Mouse (Mus musculus): Measurements from ENCODE around the gene Cmas. TPM values are rescaled to one million over a fixed set of nuclear protein-coding genes. Genes with fewer than 3 reads are reported as not detected.

Cmas gene
- polyA plus RNA-seq, 1 experiment from 2014 or later = 154 TPM

DNA sequence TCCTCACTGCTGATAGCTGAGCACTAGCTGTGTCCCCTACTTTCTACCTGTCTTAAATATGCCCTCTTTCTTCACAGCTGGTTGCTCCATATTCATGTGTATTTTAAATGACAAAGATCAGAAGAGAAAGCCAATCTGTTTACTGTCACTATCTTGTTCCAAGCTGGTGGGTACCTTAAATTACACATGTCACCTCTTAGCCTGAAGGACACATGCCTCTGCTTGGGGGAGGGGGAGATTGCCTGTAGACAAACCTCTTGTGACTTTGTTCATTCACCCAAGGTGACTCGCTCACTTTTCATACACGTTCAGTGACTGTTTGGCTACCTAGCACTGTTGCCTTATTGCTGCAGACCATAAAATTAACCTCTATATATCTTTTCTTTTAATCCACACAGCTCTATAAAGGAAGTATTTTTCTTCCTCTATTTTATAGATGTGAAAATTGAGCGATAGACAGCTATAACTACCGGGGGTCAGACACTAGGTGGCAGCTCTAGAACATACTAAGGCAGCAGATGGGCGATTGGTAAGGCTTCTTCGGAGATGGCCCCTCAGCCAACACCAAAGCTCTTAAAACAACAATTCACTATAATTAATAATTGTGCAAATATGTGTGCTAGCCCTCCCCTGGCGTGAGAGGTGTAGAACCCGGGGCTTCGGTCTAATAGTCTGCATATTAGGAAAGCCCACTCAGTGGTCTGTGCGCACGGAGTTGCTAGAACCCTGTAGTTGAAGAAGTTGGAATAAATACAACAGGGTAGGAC, 22.7 kb downstream of the Cmas start:
- no peak for ATAC-seq (ENCODE audit: low read depth)
- DNase-seq = no peak
- 42% methylated on average over 11 of the region's 11 CpGs for WGBS (ENCODE audit: insufficient replicate concordance)
- H3K4me3 ChIP-seq (replicated peaks) = no peak overlapping the region
- H3K36me3 ChIP-seq = peaks cover 32% of the 10 kb centered on the region
- no peaks in the 10 kb centered on the region for H3K9me3 ChIP-seq (replicated peaks)
- no peak overlapping the region for H3K4me2 ChIP-seq
- H3K27me3 ChIP-seq = no peaks in the 10 kb centered on the region
- no peak overlapping the region for H3K9ac ChIP-seq
- peaks cover 21% of the 10 kb centered on the region for H3K4me1 ChIP-seq (replicated peaks)
- H3K27ac ChIP-seq = no peak overlapping the region

DNA sequence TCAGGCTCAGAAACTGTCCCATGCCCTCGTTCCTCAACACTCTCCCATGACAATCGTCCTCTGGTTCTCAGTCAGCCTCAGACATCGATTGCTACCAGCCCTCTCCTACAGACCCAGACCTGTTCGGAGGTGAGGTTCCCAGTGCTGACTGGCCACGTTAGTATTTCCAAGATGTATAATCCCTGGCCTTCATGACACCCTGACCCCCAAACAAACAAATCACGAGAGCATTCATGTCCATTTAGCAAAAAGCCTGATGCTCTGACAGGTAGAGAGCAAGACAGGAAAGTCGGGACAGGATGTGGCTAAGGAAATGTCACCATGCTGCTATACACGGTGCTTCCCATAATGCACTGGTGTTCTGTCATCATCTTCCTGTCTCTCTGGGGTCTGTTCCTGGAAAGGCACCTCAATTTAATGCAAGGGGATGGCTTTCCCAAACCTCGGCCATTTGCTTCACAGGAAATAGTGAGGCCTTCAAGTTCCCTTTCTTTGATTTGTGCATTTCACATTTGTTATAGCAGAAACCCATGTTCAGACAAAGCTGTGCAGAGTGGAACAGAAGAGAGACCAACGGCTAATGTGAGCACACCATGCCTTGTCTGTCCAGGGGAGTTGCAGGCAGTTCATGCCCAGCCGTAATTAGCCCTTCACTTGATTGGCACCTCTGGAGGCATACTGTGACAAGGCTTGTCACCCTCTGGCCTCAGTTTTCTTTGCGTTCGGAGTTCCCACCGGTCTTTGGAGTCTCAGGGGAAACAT, 23.5 kb downstream of the Cmas start:
- H3K9ac ChIP-seq = no peak overlapping the region
- H3K4me3 ChIP-seq (replicated peaks) = no peak overlapping the region
- no peak for DNase-seq
- H3K9me3 ChIP-seq (replicated peaks) = no peaks in the 10 kb centered on the region
- H3K27ac ChIP-seq = no peak overlapping the region
- H3K27me3 ChIP-seq = no peaks in the 10 kb centered on the region
- H3K36me3 ChIP-seq = peaks cover 24% of the 10 kb centered on the region
- no peak overlapping the region for H3K4me2 ChIP-seq
- H3K4me1 ChIP-seq (replicated peaks) = peaks cover 21% of the 10 kb centered on the region
- ATAC-seq (ENCODE audit: low read depth) = no peak
- WGBS (ENCODE audit: insufficient replicate concordance) = 51% methylated on average over 14 of the region's 14 CpGs

DNA sequence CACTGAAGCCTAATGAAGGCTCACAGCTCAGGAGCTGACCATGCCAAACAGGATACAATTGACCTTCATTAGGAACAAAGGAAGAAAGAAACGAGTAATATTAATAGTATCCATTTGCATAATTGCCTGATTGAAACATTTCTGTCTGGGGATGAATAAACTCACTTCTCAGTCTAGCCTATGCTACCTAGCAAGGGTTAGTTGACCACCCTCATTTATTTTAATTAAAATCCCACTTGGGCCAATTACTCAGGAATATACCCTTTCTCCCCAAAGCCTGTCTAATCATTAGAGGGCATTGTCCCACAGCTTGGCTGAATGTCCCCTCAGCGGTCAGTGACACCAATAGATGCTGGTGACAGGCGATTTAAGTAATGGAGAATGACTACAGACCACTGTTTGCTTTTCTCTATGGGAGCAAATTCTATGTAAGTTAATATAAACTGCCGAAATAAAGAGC, 24.1 kb downstream of the Cmas start:
- 63% methylated on average over 4 of the region's 4 CpGs for whole genome bisulfite sequencing (ENCODE audit: insufficient replicate concordance)
- H3K9me3 ChIP-seq (replicated peaks) = no peaks in the 10 kb centered on the region
- H3K27me3 ChIP-seq = no peaks in the 10 kb centered on the region
- H3K9ac ChIP-seq = no peak overlapping the region
- DNase-seq = no peak
- H3K4me2 ChIP-seq = no peak overlapping the region
- peaks cover 18% of the 10 kb centered on the region for H3K36me3 ChIP-seq
- ATAC-seq (ENCODE audit: low read depth) = no peak
- H3K4me1 ChIP-seq (replicated peaks) = peaks cover 17% of the 10 kb centered on the region
- no peak overlapping the region for H3K27ac ChIP-seq
- no peak overlapping the region for H3K4me3 ChIP-seq (replicated peaks)

DNA sequence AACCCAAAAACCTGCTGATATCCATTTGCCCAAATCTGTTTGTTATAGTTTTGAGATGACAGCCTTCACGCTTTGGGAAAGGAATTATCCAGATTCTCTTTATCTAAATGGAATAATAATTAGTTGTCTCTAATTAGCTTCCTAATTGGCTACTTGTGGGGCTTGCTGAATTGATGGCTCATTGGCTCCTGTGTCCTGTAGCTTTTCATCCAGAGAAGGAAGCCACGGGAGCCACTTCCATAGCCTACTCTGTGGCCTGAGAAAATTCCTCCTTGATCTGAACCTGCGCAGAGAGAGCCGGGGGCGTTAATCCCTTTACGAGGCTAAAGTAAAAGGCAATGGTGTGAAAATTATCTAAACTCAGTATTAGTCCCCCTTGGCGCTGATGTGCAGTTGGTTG, 24.8 kb downstream of the Cmas start:
- Histone ChIP-seq H3K4me1 (replicated peaks) (peaks cover 11% of the 10 kb centered on the region), H3K9me3 (replicated peaks) (no peaks in the 10 kb centered on the region), H3K4me2 (no peak overlapping the region), H3K27ac (no peak overlapping the region), H3K36me3 (peaks cover 11% of the 10 kb centered on the region; the same call in 1 of the 2 replicates), H3K9ac (no peak overlapping the region), H3K4me3 (replicated peaks) (no peak overlapping the region), H3K27me3 (no peaks in the 10 kb centered on the region)
- DNase-seq (no peak), ATAC-seq (ENCODE audit: low read depth) (no peak)
- WGBS (ENCODE audit: insufficient replicate concordance) = 83% methylated on average over 7 of the region's 7 CpGs

DNA sequence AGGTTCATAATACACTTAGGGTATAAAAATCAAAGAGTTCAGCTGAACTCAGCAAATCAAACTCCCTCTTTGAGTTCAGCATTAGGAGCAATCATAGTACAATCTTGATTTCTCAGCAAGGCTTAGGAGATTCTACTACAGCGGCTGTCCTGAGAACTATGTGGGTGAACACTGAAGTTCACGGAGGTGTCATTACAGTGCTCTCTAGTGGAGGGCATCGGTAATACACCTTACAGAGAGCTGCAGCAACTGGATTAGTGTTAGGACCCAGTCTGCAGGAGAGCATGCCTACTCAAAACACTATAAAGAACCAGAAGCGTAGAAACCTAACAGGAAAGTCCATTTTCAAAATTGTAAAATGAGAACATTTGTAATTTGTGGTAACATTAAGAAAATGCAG, 28.9 kb downstream of the Cmas start:
- Histone ChIP-seq H3K27me3 (no peaks in the 10 kb centered on the region), H3K36me3 (no peaks in the 10 kb centered on the region), H3K9ac (no peak overlapping the region), H3K4me1 (replicated peaks) (no peaks in the 10 kb centered on the region), H3K4me2 (no peak overlapping the region), H3K27ac (no peak overlapping the region), H3K4me3 (replicated peaks) (no peak overlapping the region), H3K9me3 (replicated peaks) (no peaks in the 10 kb centered on the region)
- ATAC-seq (ENCODE audit: low read depth) (no peak), DNase-seq (peak; percentile 24)
- 17% methylated on average over 4 of the region's 4 CpGs for WGBS (ENCODE audit: insufficient replicate concordance)

DNA sequence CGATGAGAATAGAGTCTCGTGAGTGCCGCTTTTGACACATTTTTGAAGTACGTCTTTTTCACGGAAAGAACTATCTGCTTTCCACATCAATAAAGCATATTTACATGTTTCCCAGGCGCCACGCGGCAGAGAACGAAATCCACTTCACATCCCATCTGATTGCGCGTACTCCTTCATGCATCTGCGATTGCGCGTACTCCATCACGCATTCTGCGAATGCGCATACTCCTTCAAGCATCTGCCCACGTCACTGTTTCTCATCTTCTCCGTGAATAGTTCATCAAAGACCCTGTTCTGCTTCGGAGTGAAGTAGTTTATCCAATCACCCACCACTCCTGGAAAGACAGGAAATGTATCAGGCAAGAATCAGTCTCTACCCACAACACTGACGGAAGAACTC, 29.6 kb downstream of the Cmas start:
- no peak for DNase-seq
- Histone ChIP-seq H3K9me3 (replicated peaks) (no peaks in the 10 kb centered on the region), H3K27ac (no peak overlapping the region), H3K9ac (no peak overlapping the region), H3K4me1 (replicated peaks) (no peaks in the 10 kb centered on the region), H3K4me3 (replicated peaks) (no peak overlapping the region), H3K27me3 (no peaks in the 10 kb centered on the region), H3K36me3 (no peaks in the 10 kb centered on the region), H3K4me2 (no peak overlapping the region)
- 79% methylated on average over 21 of the region's 21 CpGs for WGBS (ENCODE audit: insufficient replicate concordance)
- no peak for ATAC-seq (ENCODE audit: low read depth)

DNA sequence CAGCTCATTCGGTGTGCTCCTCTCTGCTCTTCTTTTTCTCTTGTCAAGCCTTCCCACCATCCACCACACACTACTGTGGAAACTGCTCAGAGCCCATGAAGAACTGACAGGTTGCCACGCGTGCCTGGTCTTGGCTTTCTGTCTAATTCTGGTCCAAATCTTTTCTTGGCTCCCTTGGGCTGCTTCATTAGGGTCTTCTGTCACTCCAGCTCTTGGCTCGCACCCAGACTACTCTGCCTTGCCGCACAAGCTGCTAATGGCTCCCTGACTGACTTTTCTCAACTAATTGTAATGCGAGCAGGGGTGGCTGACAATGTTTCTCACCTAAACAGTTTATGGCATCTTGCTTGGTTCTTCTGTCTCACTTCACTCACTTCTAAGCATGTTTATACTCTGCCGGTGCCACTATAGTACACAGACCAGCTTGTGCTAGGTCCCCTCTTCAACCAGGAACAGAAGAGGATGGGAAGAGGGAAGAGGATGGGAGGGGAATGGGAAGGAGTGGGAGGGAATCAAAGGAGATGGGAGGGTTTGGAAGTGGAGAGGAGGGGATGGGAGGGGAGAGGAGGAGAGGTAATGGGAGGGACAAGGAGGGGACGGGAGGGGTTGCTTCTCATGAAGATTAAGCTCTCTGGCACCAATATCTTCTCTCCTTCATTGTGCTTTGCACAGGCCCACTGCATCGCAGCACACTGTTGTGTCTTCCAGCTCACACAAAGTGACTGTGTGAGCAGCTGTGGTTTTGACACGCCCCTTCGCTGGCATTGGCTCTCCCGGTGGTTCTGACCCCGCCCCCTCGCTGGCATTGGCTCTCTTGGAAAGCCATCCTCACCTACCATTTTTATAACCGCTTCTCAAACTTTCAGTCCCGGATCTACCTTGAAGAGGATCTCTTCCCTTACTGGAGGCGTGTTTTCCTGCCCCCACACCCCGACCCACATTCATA, 31.8 kb downstream of the Cmas start:
- Histone ChIP-seq H3K36me3 (no peaks in the 10 kb centered on the region), H3K4me2 (no peak overlapping the region), H3K4me3 (replicated peaks) (no peak overlapping the region), H3K9me3 (replicated peaks) (no peaks in the 10 kb centered on the region), H3K4me1 (replicated peaks) (no peaks in the 10 kb centered on the region), H3K27ac (no peak overlapping the region), H3K9ac (no peak overlapping the region), H3K27me3 (no peaks in the 10 kb centered on the region)
- DNase-seq (no peak), ATAC-seq (ENCODE audit: low read depth) (peak; percentile 34; the same call in 1 of the 2 replicates)
- WGBS (ENCODE audit: insufficient replicate concordance) = 56% methylated on average over 18 of the region's 18 CpGs

DNA sequence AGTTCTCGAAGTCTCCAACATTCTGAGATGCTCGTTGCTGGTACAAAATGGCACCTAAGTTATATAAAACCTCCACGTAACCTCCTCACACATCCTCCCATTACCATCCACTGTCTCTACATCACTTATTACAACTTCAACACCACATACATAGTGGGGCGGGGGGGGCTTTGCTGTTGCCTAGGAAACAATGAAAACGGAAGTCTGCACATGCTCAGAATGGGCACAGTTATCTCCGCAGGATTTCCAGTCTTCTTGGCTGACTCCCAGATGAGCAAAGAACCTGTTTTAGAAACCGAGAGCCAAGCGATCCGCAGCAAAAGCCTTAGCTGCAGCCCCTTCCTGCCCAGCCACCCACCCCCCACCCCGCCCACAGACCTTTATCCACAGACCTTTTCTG, 33.2 kb downstream of the Cmas start:
- Histone ChIP-seq H3K36me3 (no peaks in the 10 kb centered on the region), H3K9ac (no peak overlapping the region), H3K4me1 (replicated peaks) (no peaks in the 10 kb centered on the region), H3K27ac (no peak overlapping the region), H3K9me3 (replicated peaks) (no peaks in the 10 kb centered on the region), H3K4me3 (replicated peaks) (no peak overlapping the region), H3K27me3 (no peaks in the 10 kb centered on the region), H3K4me2 (no peak overlapping the region)
- 81% methylated on average over 10 of the region's 10 CpGs for WGBS (ENCODE audit: insufficient replicate concordance)
- ATAC-seq (ENCODE audit: low read depth) (no peak), DNase-seq (no peak)

DNA sequence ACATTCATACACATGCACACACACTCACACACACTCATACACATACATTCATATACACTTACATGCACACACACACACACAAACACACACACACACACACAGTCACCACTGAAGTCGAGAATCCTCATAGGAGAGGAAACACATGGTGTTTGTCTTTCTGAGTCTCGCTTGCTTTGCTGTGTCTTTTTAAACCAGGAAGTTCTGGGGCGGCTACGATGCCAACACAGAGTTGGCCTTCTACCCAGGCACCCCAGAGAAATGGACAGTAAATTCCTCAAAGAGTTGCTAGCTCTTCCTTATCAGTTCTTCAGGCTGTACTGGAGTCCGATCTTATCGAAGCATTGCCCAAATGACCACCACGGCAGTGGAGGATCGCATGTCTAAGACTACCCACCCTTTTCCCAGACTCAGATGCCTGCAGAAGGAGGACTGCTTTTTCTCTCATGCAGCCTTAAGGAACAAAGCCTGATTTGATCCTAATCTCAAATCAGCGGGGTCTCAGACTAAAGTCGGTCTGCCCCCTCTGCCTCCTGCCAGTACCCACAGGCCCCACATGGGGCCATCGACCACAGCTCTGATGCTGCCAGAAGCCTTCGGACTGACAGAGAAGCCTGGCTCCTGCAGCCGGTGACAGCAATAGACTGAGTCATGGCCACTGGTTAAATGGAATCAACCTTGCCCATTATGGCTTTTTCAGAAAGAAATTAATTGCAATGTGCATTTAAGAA, 35.9 kb downstream of the Cmas start:
- Histone ChIP-seq H3K36me3 (no peaks in the 10 kb centered on the region), H3K27me3 (no peaks in the 10 kb centered on the region), H3K9me3 (replicated peaks) (no peaks in the 10 kb centered on the region), H3K9ac (no peak overlapping the region), H3K27ac (no peak overlapping the region), H3K4me1 (replicated peaks) (no peaks in the 10 kb centered on the region), H3K4me3 (replicated peaks) (no peak overlapping the region), H3K4me2 (no peak overlapping the region)
- DNase-seq = no peak
- ATAC-seq (ENCODE audit: low read depth) = no peak
- WGBS (ENCODE audit: insufficient replicate concordance) = 24% methylated on average over 13 of the region's 13 CpGs

DNA sequence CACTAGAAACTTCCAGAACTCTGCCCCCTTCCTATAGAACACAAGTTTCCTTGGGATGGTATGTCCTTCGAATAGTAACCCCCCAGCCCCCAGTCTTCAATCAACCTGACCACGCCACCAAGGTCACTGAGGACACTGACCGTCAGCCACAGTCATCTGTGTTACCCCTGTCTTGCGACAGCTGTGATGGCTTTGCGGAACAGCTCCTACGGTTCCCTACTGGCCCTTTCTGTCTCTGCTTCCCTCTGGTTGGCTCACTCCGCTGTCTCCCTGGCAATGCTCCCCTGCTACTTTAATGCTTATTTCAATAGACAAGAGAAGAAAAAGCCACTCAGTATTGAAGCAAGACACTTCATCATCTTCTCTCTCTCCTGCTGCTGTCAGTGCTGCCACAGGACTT, 37.0 kb downstream of the Cmas start:
- Histone ChIP-seq H3K9ac (no peak overlapping the region), H3K4me3 (replicated peaks) (no peak overlapping the region), H3K27ac (no peak overlapping the region), H3K4me1 (replicated peaks) (no peaks in the 10 kb centered on the region), H3K9me3 (replicated peaks) (no peaks in the 10 kb centered on the region), H3K4me2 (no peak overlapping the region), H3K27me3 (no peaks in the 10 kb centered on the region), H3K36me3 (no peaks in the 10 kb centered on the region)
- DNase-seq = no peak
- WGBS (ENCODE audit: insufficient replicate concordance) = 70% methylated on average over 7 of the region's 7 CpGs
- no peak for ATAC-seq (ENCODE audit: low read depth)

All from liver, embryonic 13.5 days (tissue).